Mouse (Mus musculus): ENCODE measurements at regions not wholly inside any gene's neighbourhood (a gene's known extent, or its start where the extent isn't known, plus 50 kb on each side); places are given as distances from the start of the nearest gene placed in this dataset.
"Not testable (repeated sequence)": the region's sequence is repeated elsewhere in the genome, so short reads cannot be mapped to it uniquely, and the experiment has no call there.

DNA sequence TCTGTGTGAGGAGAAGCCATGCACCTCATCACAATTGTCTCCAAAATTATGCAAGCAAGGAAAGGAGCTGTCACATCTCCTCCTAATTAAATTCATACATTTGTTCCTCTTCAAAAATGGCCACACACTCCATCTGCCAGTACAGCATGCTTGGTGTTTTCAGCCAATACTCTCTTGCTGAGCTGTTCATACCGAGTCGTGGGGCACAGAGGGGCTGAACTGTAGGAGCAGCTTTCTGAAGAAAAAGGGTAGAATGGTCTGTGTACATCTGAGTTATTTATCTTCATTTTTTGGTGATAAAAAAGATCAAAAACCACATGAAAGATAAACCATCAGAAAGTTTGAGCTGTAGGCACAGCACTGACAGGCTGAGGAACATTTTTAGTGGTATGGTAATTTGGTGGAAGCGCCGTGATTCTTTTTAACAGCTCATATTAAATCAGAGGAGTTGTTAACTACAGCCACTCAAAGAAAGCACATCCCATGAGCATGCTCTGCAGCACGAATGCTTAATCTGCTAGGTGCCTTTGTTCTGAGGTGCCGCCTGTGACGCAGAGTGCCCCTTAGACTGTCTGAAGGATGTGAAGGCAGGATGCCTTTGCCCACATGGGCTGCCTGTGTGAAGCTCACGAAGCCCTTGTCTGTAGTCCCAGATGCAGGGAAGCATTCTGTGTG is 573.8 kb downstream of the Dcdc2c start:
- no peak for DNase-seq (ENCODE audit: low read depth, low spot score)

DNA sequence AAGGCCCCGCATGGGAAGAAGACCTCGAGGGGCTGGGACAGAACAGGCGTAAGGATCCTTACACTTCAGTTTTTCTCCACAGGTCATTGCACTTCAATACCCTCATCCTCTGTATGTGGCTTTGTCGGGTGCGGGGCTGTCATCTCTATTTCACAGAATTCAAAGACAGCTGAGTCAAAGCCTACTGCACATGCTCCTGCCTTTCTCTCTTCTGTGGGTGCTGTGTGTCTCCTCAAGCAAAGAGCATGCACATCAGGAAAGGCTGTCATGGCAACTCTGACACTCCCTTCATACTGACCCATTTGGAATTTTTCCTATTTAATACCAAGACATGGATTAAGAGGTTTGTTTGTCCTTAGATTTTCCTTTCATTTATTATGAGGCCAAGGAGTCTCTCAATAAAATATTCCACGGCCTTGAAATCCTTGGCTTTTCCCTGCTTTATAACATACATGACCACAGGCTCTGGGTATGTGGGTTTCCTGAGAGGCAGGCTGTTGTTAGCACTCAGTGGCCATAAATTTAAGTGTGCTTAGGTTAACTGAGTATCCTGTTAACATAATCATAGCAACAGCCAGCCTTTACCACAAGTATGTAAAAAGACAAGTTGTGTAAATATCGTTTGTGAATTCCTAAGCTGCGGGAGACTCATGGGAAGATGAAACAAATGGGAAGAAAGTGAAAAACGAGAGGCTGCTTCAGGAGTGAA is 574.5 kb downstream of the Dcdc2c start:
- DNase-seq (ENCODE audit: low read depth, low spot score) = no peak

DNA sequence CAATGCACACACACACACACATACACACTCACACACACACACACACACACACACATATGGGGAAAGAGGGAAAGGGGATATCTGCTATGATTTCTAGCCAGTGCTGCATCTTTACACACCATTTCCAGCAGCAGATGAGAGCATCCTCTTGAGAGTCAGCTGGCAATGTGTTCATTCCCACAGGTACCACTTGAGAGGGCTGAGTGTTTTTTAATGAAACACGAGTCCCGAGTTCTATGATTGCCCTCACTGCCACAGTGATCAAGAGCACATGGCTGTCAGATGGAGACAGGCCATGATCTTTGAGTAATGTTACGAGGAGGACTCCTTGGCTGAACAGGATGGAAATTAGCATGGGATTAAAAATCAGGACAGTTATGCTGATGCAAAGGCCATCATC is 589.3 kb downstream of the Dcdc2c start:
- DNase-seq (ENCODE audit: low read depth, low spot score) = no peak

DNA sequence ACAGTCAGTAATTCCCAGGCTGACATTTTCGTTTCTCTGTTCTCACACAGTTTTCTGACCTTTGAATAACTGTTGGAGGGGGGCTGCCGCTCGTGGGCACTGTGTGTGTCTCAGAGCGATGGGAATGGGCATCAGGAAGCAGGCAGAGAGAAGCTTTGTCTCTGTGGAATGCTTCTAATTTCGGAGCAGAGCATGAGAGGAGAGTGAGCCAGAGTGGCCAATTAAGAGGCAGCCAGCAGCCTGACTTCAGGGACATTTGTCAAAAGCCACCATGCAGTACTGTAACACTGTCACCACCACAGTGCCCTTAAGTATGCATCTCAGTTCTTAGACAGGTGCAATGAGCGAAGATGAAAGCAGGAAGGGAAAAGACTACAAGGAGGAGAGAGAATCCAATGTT is 592.1 kb downstream of the Dcdc2c start:
- no peak for DNase-seq (ENCODE audit: low read depth, low spot score)

DNA sequence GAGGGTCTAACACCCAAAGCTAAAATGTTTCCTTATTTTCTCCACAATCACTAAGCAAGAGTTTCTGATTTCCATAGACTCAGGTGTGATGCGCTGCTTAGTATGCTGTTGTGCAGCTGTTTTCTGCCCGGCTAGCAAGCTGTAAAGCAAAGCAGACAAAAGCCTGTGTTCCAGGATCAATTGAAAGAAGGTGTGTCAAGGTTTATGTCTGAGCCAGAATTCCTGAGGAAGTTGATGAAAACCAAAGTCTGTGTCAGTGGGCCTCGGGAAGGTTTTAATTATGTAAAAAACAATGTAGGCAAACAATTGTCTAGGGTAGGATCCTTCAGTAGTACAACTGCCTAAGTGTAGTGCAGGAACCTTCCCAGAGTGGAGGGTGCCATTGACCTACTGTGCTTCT is 604.6 kb downstream of the Dcdc2c start:
- peak; percentile 33 for DNase-seq (ENCODE audit: low read depth, low spot score)

DNA sequence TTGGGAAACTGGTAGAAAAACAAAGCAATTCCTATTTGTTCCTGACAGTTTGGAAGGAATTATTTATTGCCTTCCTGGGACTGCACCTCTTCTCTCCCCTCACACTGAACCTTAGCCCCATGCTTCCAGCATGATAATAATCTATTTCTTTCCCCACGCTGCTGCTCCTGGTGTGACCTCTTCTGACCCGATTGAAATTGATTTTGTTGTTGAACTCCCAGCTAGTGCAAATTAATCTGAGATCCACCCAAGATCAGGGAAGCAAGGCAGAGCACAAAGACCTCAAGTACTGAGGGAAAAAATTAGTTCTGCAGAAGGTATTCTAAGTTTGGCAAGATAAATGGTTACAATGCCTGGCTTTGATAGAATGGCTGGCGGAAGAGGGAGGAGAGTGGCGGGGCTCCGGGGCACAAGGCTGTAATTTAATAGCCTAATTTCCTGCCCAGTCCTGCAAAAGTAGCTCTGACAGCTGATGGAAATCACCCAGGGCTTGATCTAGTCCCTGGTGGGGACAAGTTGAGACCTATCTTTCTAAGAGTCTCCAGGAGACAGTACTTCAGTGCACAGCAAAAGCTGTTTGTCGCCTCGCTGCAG is 604.6 kb upstream of the Sox11 start:
- peak; percentile 69 for DNase-seq (ENCODE audit: low read depth, low spot score)

DNA sequence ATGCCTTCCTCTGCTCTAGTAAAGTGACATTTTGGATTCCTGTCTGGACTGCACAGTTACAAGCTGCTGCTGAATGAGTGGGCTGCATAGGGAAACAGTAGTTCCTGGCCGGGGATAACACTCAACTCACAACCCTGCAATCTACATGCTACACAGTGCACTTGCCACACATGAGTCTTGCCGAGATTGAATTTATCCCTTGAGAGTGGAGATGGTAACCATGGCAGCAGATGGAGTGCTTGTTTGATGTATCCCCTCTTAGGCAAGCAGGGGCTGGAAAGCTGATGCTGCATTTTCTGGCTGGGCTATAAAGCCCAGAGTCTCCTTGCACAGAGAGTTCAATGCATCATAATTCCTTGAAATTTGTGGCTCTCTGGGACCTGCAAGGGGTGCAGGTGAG is 603.0 kb upstream of the Sox11 start:
- DNase-seq (ENCODE audit: low read depth, low spot score) = peak; percentile 46

DNA sequence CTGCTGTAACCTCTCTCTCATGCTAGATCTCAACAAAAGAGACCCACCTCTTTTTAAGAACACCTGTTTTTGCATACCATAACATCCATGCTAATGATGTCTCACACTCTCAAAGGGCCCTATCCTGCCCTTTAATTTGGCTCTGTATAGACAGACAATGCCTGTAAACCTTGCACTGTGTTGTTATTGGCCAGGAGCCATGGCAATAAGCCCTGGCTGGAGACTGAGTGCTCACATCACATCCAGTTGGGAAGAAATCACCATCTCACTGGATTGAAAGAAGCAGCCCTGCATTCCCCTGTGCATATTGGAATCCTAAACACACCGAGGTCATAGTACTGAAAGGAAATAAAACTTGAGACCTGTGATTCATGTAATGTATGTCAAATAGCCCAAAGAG is 598.7 kb upstream of the Sox11 start:
- DNase-seq (ENCODE audit: low read depth, low spot score) = no peak

DNA sequence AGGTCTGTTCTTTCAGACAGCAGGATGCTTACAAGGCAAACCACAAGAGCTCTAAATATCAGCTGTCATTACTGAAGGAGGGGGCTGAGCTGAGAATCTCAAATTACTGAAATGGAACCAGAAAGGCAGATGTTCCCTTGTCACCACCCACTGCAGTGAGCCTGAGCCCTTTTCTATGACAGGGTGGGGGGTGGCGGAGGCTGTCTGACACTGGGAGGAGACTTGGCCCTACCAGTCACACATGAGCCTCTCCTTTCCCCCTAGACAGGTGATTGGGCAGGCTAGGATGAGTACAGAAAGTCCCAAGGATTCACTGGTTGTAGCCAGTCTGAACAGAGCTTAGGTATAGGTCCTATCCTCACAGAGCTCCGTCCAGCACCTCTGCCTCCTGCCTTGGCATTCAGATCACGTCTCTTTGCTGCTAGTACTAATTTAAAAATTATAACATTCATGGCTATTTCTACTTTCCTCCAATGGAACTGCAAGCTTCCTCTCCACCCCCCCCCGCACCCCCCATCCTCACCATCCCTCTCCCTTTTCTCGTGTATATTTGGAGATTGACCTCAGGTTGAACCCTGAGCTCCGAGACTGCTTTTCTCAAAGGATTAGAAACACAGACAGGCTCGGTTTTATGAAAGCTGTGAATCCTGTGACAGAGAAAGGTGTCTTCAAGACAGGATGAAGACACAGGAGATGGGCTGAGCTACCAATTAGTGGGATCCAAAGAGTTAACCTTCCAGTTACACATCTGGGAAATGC is 590.2 kb upstream of the Sox11 start:
- peak; percentile 20 for DNase-seq (ENCODE audit: low read depth, low spot score)

DNA sequence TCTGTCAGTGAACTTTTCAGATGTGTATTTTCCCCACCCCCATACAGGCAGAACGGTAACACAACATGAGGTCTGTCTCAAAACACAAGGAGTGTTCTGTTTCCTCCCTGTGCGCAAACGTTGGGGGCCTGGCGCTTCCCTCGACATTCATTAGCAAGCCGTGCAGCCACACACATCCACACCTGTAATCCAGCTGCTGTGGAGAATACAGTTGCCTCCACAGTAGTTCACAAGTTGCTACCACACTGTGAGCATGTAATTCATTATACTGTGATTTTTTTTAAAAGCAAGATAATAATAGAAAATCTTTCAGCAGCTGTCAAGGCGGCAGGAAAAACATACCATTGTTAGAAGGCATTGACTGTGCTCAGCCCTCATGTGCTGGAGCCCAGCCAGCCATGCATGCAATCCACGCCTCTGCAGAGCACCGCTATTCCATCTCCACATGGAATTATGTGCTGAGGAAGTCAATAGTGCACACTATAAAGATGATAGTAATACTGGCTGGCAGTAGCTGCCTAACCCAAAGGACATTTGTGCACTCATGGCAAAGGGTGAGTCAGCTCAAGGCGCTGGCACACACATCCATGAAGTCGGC is 586.1 kb upstream of the Sox11 start:
- peak; percentile 33 for DNase-seq (ENCODE audit: low read depth, low spot score)

DNA sequence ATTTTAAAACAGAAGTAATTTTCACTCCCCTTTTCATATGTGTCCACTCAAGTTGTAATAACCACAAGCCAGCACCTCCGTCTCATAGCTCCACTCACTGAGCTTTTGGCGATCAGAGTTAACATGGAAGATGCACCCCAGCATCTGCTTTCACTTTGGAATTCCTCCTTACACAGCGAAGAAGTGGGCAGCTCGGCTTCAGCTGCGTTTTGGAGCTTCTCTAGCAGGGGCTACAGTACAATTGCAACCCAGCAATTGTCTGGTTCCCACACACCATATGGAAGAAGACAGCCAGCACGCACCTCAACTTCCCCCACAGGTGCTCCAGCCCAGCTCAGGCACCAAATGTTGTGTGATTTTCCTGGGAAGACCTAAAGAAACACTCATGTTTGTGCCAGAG is 584.4 kb upstream of the Sox11 start:
- no peak for DNase-seq (ENCODE audit: low read depth, low spot score)

DNA sequence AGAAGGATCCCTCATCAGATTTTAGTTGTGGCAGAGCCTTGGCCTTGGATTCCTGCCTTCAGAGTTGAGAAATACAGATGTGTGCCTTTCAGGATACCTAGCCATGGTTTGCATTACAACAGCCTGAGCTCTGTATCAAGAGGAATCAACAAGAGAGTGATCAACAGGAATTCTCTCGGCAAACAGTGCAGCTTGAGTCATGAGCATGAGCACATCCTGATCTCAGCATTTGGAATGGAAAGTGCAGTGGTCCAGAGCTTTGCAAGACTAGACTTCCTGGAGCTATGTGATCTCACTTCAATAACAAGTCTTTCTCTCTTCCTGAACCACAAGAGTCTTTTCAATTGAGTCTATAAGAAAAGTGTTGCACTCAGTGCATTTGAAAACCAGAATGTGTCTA is 578.2 kb upstream of the Sox11 start:
- DNase-seq (ENCODE audit: low read depth, low spot score) = no peak

DNA sequence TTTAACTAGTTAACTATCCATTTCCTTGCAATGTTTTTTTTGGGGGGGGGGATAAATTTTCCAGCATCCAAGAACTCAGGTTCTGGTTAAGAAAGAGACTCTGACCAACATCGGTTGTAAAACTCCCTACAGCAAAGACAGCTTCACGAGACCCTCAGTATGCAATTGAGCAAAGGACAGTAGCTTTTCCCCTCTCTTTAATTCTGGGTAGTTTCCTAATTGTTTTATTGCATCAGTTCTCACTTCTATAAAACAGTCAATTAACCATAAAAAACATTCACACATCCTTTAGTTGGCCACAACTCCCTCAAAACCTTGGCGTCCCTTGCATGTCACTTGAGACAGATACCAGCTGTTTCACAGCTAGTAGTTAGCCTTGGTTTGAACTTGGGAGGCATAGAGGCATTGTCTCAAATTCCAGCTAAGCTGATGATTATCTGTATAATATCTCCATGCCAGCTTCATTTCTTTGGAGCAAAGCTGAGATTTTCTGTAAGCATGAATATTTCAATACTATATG is 574.1 kb upstream of the Sox11 start:
- DNase-seq (ENCODE audit: low read depth, low spot score) = no peak

DNA sequence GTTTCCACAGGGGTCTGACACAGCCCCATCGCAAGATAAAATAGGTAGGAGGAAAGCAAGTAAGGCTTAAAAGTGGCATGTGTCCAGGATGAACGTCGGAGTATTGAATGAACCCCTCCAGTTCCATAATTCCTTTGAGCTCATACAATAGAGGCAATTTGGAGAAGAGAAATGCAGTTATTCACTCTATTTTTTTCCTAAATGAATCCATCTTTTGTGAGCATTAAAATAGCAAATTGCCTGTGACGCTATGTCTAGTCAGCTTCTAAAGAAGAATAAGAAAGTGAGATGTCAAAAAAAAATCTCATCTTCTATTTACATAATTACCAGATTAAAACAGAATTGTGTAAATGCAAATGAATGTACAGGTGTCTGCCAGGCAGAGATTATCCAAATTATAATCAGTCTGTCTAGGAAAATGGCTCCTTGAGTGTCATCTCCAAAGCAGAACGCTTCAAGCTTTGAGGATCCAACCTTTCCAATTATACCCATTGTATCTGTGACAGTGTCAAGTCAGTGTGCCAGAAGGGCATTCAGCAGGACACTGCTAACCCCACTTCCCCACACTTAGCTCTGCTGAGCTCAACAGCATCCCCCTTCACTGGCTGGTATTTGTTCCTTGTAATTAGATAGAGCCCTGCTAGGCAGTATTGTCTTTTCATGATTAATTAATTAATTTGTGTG is 567.2 kb upstream of the Sox11 start:
- DNase-seq (ENCODE audit: low read depth, low spot score) = no peak

DNA sequence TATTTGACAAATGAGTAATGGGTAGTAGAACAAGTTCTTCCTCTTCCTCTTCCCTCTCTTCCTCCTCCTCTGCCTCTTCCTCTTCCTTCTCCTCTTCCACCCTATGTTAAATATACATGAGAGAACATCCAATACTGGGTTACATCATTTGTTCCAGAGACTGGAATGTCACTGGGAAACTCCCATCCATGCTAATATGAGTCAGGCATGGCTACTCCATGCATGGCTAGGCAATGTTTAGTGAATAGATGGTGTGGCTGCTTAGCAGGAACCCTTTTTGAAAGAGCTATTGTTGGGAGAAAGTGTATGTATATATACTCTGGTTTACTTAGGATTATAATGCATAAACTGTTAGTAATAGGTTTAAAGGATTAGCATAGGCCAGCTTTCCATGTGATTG is 554.3 kb upstream of the Sox11 start:
- DNase-seq (ENCODE audit: low read depth, low spot score) = not testable (repeated sequence)

DNA sequence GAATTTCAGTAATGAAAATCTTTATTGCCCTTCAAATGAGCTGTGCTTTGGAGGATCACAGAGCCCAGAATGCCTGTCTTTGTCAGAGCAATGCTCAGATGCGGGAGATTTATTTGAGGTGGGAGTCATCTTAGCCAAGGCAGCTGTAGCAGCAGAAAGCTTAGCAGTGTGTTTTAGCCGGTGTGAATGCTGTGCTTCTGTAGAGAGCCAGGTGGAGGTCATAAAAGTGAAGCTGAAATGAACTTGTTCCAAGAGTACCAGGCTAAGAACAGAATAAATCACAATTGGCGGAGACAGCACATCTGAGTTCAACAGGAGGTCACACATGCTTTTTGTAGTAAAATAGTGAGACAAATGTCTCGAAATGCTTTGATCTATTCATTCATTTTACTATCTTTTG is 539.3 kb upstream of the Sox11 start:
- peak; percentile 55 for DNase-seq (ENCODE audit: low read depth, low spot score)

DNA sequence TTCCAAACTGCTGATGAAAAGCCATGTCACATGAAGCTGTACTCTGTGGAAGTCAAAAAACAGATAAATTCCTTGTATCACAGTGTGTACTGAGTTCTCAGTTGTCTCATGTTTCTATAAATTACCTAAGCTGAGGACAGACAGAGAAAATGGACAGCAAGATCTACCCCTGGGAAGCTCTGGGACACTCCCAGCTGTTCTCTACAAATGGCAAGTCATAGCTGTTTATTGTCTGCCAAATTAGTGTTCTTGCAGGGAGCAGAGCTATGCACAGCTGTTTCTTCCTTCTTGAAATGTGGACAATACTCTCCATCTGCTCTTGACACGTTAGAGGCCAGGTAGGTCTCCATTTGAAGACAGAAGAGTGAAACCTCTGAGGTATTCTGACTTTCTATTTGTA is 524.0 kb upstream of the Sox11 start:
- DNase-seq (ENCODE audit: low read depth, low spot score) = no peak

DNA sequence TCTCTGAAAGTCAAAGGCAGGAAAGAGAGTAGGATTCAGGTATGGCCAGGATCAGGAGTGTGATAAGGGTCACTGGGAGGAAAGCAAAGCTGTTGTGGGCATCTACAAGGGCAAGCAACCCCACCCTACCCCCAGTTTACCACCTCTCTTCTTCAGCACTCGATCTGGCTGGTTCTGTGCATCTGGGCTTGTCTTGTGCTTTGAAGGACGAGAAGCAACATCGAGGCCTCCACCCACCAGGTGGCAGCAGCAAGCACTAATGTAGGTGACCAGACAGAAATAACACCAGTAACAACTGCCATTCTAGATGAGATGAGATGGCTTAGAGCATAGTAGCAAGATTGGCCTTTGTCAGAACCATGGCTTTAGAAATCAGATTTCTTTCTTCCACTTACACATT is 507.2 kb upstream of the Sox11 start:
- DNase-seq (ENCODE audit: low read depth, low spot score) = no peak

DNA sequence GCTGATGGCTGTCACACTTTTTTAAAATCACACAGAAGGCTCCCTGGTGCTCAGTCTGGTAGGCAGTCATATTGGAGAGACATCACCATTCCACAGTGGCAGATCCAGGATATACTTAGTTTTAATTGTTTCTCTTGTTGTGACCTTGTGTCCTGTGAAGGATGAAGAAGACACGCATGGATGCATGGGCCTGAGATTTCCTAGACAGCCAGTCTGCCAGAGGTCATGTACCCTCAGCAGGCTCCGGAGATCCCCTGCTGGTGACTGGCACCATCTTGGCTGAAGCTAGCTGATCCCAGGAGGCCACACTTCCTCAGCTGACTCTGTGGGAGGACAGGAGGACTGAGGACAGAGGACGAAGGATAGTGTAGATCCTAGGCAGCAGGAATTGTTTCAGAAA is 506.7 kb upstream of the Sox11 start:
- no peak for DNase-seq (ENCODE audit: low read depth, low spot score)

DNA sequence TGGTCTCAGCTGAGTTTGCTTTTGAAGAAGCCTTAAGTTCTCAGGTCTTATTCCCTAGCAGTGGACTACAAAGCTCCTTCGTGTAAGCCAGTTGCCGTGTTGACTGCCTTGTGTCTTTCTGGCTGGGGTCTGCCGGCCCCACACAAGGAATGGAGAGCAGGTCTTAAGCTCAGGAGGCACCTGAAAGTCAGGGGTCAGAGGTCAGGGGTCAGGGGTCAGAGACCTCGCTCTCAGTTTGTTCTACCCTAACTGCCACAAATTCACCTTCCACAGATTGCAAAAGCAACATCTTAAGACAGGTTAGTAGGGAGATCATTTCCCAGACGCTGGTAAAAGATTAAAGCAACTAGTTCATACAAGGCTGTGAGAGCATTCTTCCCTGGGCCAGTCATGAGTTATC is 505.8 kb upstream of the Sox11 start:
- DNase-seq (ENCODE audit: low read depth, low spot score) = no peak

DNA sequence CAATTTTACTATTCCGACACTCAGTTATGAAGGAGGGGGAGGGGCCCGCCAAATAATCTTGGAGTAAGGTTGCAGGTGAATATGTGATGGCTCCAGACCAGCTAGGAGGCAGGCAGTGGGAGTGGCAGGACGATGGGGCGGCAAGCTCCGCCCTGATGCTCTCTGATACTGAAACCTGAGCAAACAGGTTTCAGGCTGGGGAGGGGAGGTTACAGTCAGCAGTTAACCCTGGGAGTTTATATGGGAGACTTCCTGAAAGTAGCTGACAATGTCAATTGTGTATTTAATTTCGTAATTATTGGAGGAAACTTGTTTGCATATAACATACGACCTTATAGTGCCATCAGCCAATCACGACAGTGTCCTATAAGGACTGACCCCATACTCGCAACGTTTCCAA is 505.0 kb upstream of the Sox11 start:
- DNase-seq (ENCODE audit: low read depth, low spot score) = no peak

All from forelimb bud, embryonic 11.5 days (tissue).